Mouse (Mus musculus) layer of hippocampus, adult 2 months (tissue): ENCODE measurements around the gene Fcrlb. TPM values are rescaled to one million over a fixed set of nuclear protein-coding genes. Genes with fewer than 3 reads are reported as not detected.

Experiments used
- DNase-seq, 2 experiments: peaks; one replicate each; pipeline ENCODE4 v3.0.0; 2022; ENCODE audit warnings: low spot score in 2 of 2
- H3K27ac ChIP-seq: fragments of 200-600 bp; 2 replicates; pipeline ENCODE4 v1.8.1; 2022
- H3K4me3 ChIP-seq: fragments of 200-600 bp; 2 replicates; pipeline ENCODE4 v1.8.1; 2022; ENCODE audit warnings: mild to moderate bottlenecking
- CTCF ChIP-seq: fragments of 200-600 bp; conservative IDR thresholded peaks from 2 replicates; pipeline ENCODE4 v1.8.1; 2022; ENCODE audit warnings: antibody characterized with exemption, mild to moderate bottlenecking, moderate library complexity
- total RNA-seq, 2 experiments: library from RNA; stranded (reverse); gene quantifications; 2 replicates each; pipeline ENCODE4 v1.2.3; 2021

Gene Fcrlb
- total RNA-seq, 2 experiments from 2014 or later, result 0.28 to 0.47 TPM

DNA sequence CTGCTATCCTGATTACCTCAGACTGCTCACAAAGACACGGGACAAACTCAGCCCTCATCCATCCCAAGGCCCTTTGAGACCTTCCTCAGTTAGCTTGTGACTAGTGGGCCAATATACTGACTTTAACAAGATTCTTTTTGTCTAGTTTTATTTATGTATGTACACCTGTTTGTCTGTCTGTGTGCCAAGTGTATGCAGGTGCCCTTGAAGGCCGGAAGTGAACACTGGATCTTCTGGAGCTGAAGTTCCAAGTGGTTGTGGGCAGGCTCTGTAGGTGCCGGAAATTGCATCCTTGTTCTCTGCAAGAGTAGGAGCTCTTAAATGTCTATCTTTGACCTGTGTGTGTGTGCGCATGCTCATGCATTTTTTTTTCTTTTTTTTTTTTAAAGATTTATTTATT, 16.5 kb upstream of the Fcrlb start:
- H3K27ac ChIP-seq, result no peak overlapping the region
- TF ChIP-seq CTCF, result no peak
- DNase-seq, result no peak
- no peak overlapping the region for H3K4me3 ChIP-seq

GRCm38 (mm10) chr1:170928467-170928866, 15.7 kb upstream of the Fcrlb start:
- Histone ChIP-seq H3K27ac (no peak overlapping the region), H3K4me3 (no peak overlapping the region)
- TF ChIP-seq CTCF, result no peak
- no peak for DNase-seq

GRCm38 (mm10) chr1:170927378-170927777, 14.6 kb upstream of the Fcrlb start, which contains the start of gene Fcrla:
Fcrla (minus strand) TSS chr1:170927583.
- Histone ChIP-seq H3K27ac (no peak within 1 kb of the TSS), H3K4me3 (no peak within 1 kb of the TSS)
- no peak for DNase-seq
- TF ChIP-seq CTCF, result no peak

- no peak for DNase-seq
- no peak for TF ChIP-seq CTCF
- H3K27ac ChIP-seq, result no peak overlapping the region
Observed at GRCm38 (mm10) chr1:170926941-170927340, 14.2 kb upstream of the Fcrlb start.

GRCm38 (mm10) chr1:170924485-170924884, 11.7 kb upstream of the Fcrlb start:
- Histone ChIP-seq H3K4me3 (no peak overlapping the region), H3K27ac (no peak overlapping the region)
- TF ChIP-seq CTCF, result no peak
- peak in 1 of 2 experiments; percentile 10 for DNase-seq

More at GRCm38 (mm10) chr1:170926941-170927340, 14.2 kb upstream of the Fcrlb start:
- no peak overlapping the region for H3K4me3 ChIP-seq

DNA sequence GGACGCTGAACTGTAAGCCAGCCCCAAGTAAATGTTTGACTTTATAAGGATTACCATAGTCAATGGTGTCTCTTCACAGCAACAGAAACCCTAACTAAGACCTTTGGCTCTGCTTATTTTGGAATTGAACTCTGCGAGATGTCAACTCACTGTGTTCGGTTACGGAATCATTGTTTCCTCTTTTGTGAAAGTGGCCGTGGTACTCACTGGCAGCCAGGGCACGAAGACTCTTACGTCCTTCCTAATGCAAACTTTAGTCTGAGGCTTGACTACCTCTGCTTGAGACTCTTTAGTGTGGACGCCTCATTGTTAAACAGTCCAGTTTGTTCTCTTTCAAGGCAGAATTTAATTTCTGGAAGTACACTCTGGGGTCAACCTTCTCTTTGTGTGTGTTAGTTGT, 6.6 kb upstream of the Fcrlb start:
- no peak overlapping the region for H3K27ac ChIP-seq
- TF ChIP-seq CTCF, result no peak

DNA sequence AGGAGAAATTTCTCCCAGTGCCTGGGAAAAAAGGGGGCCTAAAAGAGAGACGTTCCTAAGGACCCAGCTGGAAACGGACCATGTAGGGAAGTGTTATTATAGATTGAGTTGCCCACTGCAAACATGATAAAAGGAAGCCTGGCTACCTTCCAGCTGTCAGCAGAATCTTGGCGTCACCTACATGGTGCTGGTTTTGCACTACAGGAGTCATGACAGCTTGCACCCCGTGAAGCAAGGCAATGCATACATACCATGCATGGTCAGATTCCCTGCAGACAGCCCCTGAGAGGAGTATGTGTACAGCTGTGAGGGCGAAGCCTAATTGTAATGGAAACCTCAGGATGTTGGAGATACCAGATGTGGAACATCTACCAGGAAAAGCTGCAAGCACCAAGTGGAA, 2.9 kb upstream of the Fcrlb start:
- no peak overlapping the region for H3K4me3 ChIP-seq
- TF ChIP-seq CTCF, result no peak
- DNase-seq, result no peak
- no peak overlapping the region for H3K27ac ChIP-seq

More for the DNA sequence above, 6.6 kb upstream of the Fcrlb start:
- no peak overlapping the region for H3K4me3 ChIP-seq
- no peak for DNase-seq

GRCm38 (mm10) chr1:170911907-170912660, 657 bp downstream of the Fcrlb start:
- H3K4me3 ChIP-seq, result no peak overlapping the region
- TF ChIP-seq CTCF, result no peak
- no peak for DNase-seq
- no peak overlapping the region for H3K27ac ChIP-seq

DNA sequence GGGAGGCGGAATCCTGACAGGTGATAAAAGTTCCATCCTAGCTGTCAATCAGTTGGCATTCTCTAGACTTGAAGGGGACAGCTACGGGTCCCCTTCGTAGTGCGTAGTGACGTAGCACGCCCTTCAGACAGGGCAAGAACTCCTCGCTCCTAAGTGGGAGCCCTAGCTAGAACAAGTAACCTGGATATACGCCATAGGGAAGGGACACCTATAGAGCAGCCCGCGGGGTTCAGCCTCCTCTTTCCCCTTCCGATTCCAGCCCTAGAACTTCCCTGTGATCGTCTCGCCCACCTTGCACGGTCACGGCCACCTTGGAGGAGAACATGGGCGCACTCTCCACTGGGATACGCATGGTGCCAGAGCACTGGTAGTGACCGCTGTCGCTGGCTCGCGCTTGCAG, 4.4 kb downstream of the Fcrlb start:
- Histone ChIP-seq H3K4me3 (peak overlapping the region; percentile 59), H3K27ac (no peak overlapping the region)
- TF ChIP-seq CTCF, result no peak
- DNase-seq, result no peak

GRCm38 (mm10) chr1:170907456-170908191, 5.1 kb downstream of the Fcrlb start:
- Histone ChIP-seq H3K27ac (no peak overlapping the region), H3K4me3 (peak overlapping the region; percentile 59)
- TF ChIP-seq CTCF, result 0 out of 2 replicates have a peak, but pooled peaks have one; percentile 24
- peak in 1 of 2 experiments; percentile 18 for DNase-seq

- Histone ChIP-seq H3K27ac (no peak overlapping the region), H3K4me3 (peak overlapping the region; percentile 59)
- DNase-seq, result no peak
- TF ChIP-seq CTCF, result no peak
Observed at GRCm38 (mm10) chr1:170907111-170907455, 5.7 kb downstream of the Fcrlb start.

GRCm38 (mm10) chr1:170903485-170903884, 9.3 kb downstream of the Fcrlb start:
- DNase-seq, result no peak
- H3K4me3 ChIP-seq, result no peak overlapping the region
- no peak overlapping the region for H3K27ac ChIP-seq
- no peak for TF ChIP-seq CTCF

GRCm38 (mm10) chr1:170901536-170902238, 11.1 kb downstream of the Fcrlb start:
- DNase-seq, result peak; percentile 79 to 91
- H3K4me3 ChIP-seq, result no peak overlapping the region
- TF ChIP-seq CTCF, result peak; percentile 87
- no peak overlapping the region for H3K27ac ChIP-seq
